Mouse (Mus musculus) left cerebral cortex, postnatal 36 days (tissue): ENCODE data around the gene Fam102b. TPM values are rescaled to one million over a fixed set of nuclear protein-coding genes. Genes with fewer than 3 reads are reported as not detected.

Experiments used
- DNase-seq, 2 experiments: peaks; one replicate each; pipeline ENCODE4 v3.0.0; 2021 to 2022; ENCODE audit warnings: low spot score in 2 of 2, mixed read lengths in 1 of 2
- intact Hi-C: fragments of 180-260 bp; cut with DNase I; formaldehyde crosslinking; loops from one replicate; pipeline ENCODE4 v1.15.1; 2025
- total RNA-seq, 2 experiments: library from RNA; stranded (reverse); gene quantifications; 2 replicates each; pipeline ENCODE4 v1.2.3; 2021

Fam102b gene
- total RNA-seq, 2 experiments from 2014 or later = 33.3 to 36.6 TPM

GRCm38 (mm10) chr3:109021720-109022516 is 5.5 kb downstream of the Fam102b start:
- DNase-seq = no peak
- intact Hi-C loops = no loop called here

GRCm38 (mm10) chr3:109018336-109018735 is 9.1 kb downstream of the Fam102b start:
- DNase-seq = no peak
- intact Hi-C loops = no loop called here

- intact Hi-C loops = no loop called here
- DNase-seq = no peak
Measured at GRCm38 (mm10) chr3:109012595-109012994, 14.8 kb downstream of the Fam102b start.

GRCm38 (mm10) chr3:109010489-109011260 is 16.7 kb downstream of the Fam102b start:
- intact Hi-C loops = no loop called here

GRCm38 (mm10) chr3:109008180-109008579 is 19.2 kb downstream of the Fam102b start:
- no peak for DNase-seq
- intact Hi-C loops = no loop called here

More at GRCm38 (mm10) chr3:109010489-109011260, 16.7 kb downstream of the Fam102b start:
- no peak for DNase-seq

- intact Hi-C loops = no loop called here
- DNase-seq = no peak
Measured at GRCm38 (mm10) chr3:109005777-109006176, 21.6 kb downstream of the Fam102b start.

- intact Hi-C loops = no loop called here
- DNase-seq = no peak
Measured at GRCm38 (mm10) chr3:108999173-108999572, 28.2 kb downstream of the Fam102b start.

GRCm38 (mm10) chr3:108997762-108998161 is 29.6 kb downstream of the Fam102b start:
- DNase-seq = no peak
- intact Hi-C loops = no loop called here

GRCm38 (mm10) chr3:108997284-108997683 is 30.1 kb downstream of the Fam102b start:
- intact Hi-C loops = no loop called here
- DNase-seq = no peak

GRCm38 (mm10) chr3:108995379-108995778 is 32.0 kb downstream of the Fam102b start:
- intact Hi-C loops = no loop called here
- no peak for DNase-seq

GRCm38 (mm10) chr3:108994477-108994876 is 32.9 kb downstream of the Fam102b start:
- DNase-seq = no peak
- intact Hi-C loops = no loop called here

- no peak for DNase-seq
- intact Hi-C loops = no loop called here
Measured at GRCm38 (mm10) chr3:108989971-108990548, 37.3 kb downstream of the Fam102b start.

GRCm38 (mm10) chr3:108987009-108987659 is 40.3 kb downstream of the Fam102b start:
- intact Hi-C loops = no loop called here

GRCm38 (mm10) chr3:108986534-108986933 is 40.9 kb downstream of the Fam102b start:
- intact Hi-C loops = no loop called here
- no peak for DNase-seq

More at GRCm38 (mm10) chr3:108987009-108987659, 40.3 kb downstream of the Fam102b start:
- no peak for DNase-seq

GRCm38 (mm10) chr3:108983989-108984388 is 43.4 kb downstream of the Fam102b start:
- DNase-seq = no peak
- intact Hi-C loops = no loop called here

GRCm38 (mm10) chr3:108981946-108982345 is 45.5 kb downstream of the Fam102b start:
- intact Hi-C loops = no loop called here

GRCm38 (mm10) chr3:108977340-108978030 is 49.9 kb downstream of the Fam102b start:
- intact Hi-C loops = loop anchor here (5.0 kb wide), 1 partner anchor 50 kb away; the partner anchor contains the start of gene Fam102b
- no peak for DNase-seq

More at GRCm38 (mm10) chr3:108981946-108982345, 45.5 kb downstream of the Fam102b start:
- DNase-seq = no peak

- intact Hi-C loops = loop anchor here (5.0 kb wide), 1 partner anchor 52 kb away; the partner anchor contains the start of gene Fam102b
- no peak for DNase-seq
Measured at GRCm38 (mm10) chr3:108974920-108975485, 52.4 kb downstream of the Fam102b start.
